Mouse (Mus musculus) liver, adult 2 months (tissue): ENCODE data around the gene Abcc10. TPM values are rescaled to one million over a fixed set of nuclear protein-coding genes. Genes with fewer than 3 reads are reported as not detected.
A peak's percentile ranks its signal among the peaks of the same experiment; 100 is the strongest.

Experiments used
- DNase-seq: peaks from one replicate; pipeline ENCODE4 v3.0.0-alpha.2; 2011; ENCODE audit warnings: low read depth, low spot score; ENCODE audit errors: extremely low read depth
- H3K27ac ChIP-seq: fragments of 200-500 bp; replicated peaks from 2 replicates; pipeline ENCODE4 v1.5.1; 2012; ENCODE audit warnings: low read depth, mild to moderate bottlenecking, control low read depth, inconsistent platforms, low read length; ENCODE audit not compliant: insufficient read depth
- H3K27me3 ChIP-seq: fragments of 200-500 bp; 2 replicates; pipeline ENCODE4 v1.6.1; 2012; ENCODE audit warnings: mild to moderate bottlenecking, moderate library complexity, low read length, inconsistent platforms; ENCODE audit not compliant: control insufficient read depth, insufficient read depth
- H3K36me3 ChIP-seq: fragments of 200-500 bp; 2 replicates; pipeline ENCODE4 v1.6.1; 2012; ENCODE audit warnings: low read length, inconsistent platforms; ENCODE audit not compliant: control insufficient read depth, insufficient read depth
- H3K4me1 ChIP-seq: fragments of 200-500 bp; 2 replicates; pipeline ENCODE4 v1.6.1; 2011; ENCODE audit warnings: low read length; ENCODE audit not compliant: control insufficient read depth, insufficient read depth
- H3K4me3 ChIP-seq: fragments of 200-500 bp; 2 replicates; pipeline ENCODE4 v1.5.1; 2011; ENCODE audit warnings: low read depth, mild to moderate bottlenecking, control low read depth, low read length, moderate library complexity; ENCODE audit not compliant: insufficient read depth
- H3K79me2 ChIP-seq: fragments of 200-500 bp; 2 replicates; pipeline ENCODE4 v1.6.1; 2012; ENCODE audit warnings: inconsistent platforms, mild to moderate bottlenecking, low read length, moderate library complexity; ENCODE audit not compliant: control insufficient read depth, insufficient read depth
- H3K9ac ChIP-seq: fragments of 200-500 bp; 2 replicates; pipeline ENCODE4 v1.6.1; 2012; ENCODE audit warnings: low read depth, mild to moderate bottlenecking, control low read depth, inconsistent platforms, low read length
- CTCF ChIP-seq: fragments of 200-500 bp; IDR thresholded peaks from 2 replicates; pipeline ENCODE4 v1.5.1; 2011; ENCODE audit warnings: low read depth, low read length, control low read depth
- POLR2A ChIP-seq: fragments of 200-500 bp; IDR thresholded peaks from 2 replicates; pipeline ENCODE4 v1.6.1; 2011; ENCODE audit warnings: low read length, control low read depth; ENCODE audit not compliant: insufficient read depth; ENCODE audit errors: extremely low read depth
- WGBS: fragments of 180-500 bp; shearing (Covaris S2); methylation state at CpG from one replicate; pipeline ENCODE4 v1.1.7; 2018; 5-methylcytosine and 5-hydroxymethylcytosine counted together
- polyA plus RNA-seq: library from polyadenylated mRNA; depleted of rRNA; stranded (reverse); fragments of >200 nt; gene quantifications from 2 replicates; pipeline ENCODE4 v1.2.3, GENCODE M21; 2012
- total RNA-seq: library from RNA; depleted of rRNA; stranded (reverse); fragments of >200 nt; gene quantifications from 2 replicates; pipeline ENCODE4 v1.2.3, GENCODE M21; 2014

Abcc10 gene
- total and polyA plus RNA-seq, 2 experiments = 2.1 to 17.3 TPM

DNA sequence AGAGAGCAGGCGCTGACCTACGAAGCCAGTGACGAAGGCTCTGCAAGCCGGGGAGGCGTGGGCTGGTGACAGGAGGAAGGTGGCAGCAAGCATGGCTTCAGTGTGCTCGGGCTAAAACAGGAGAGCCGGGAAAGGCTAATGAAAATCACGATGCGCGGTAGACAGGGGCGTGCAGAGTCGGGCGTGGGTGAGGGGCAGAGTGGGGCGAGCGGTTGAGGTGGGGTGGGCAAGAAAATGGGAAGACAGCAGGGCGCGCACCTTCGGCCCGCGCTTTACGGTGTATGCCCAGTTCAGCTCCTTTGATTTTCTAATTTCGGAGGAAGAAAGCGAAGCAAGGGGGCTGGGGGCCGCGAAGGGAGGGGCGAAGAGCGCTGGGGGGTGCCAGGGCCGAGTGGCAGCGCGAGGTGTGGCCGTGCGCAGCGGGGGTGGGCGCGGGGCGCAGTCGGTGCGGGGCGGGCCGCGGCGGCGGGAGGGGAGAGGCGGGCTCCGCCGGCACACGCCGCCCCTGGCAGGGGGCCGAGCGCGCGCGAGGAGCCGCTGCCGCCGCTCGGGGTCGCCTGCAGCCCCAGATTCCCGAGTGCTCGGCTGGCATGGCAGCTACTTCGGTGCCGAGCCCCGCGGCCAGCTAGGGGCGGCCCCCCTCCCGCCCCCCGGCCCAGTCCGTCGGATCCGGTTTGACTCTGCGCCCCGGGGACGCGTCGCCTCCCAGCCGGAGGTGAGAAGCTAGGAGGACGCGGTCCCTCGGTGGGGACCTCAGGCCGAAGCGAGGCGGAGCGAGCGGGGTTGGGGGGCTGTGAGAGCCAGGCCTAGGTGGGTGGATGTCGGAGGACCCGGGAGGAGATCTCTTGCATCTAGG, 30.6 kb downstream of the Abcc10 start, which contains the start of gene Dlk2:
Gene Dlk2 (plus strand): TSS at position 58 of the 856 bp plus-strand sequence.
- Histone ChIP-seq H3K27ac (no peak within 1 kb of the TSS), H3K27me3 (peaks cover 10% of the 10 kb centered on the region; the same call in 1 of the 2 replicates), H3K9ac (no peak within 1 kb of the TSS), H3K4me1 (peaks cover 3% of the 10 kb centered on the region; the same call in 1 of the 2 replicates), H3K36me3 (no peaks in the 10 kb centered on the region), H3K4me3 (peak within 1 kb of the TSS; percentile 55; the same call in 1 of the 2 replicates), H3K79me2 (no peaks in the 10 kb centered on the region)
- no peak for DNase-seq
- WGBS = 1% methylated on average over 83 of the region's 86 CpGs
- no peak for TF ChIP-seq POLR2A
- no peak for TF ChIP-seq CTCF

DNA sequence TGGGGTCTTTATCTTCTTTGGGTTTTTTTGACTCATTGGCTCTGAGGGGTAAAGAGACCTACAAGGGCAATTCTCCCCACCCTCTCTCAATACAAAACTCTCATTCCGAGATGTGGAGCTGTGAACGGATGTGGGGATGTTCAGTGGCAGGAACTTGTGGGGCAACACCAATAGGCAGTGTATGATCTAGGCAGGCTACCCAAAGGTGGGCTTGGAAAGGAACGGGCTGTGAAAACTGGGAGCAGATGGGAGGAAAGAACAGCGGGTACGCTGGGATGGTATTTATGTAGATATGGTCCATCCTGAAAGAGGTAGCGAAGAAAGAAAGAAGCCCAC, 31.2 kb downstream of the Abcc10 start:
- peaks cover 3% of the 10 kb centered on the region; the same call in 1 of the 2 replicates for H3K4me1 ChIP-seq
- H3K79me2 ChIP-seq = no peaks in the 10 kb centered on the region
- 15% methylated on average over 6 of the region's 6 CpGs for WGBS
- no peak overlapping the region for H3K9ac ChIP-seq
- no peak for TF ChIP-seq CTCF
- TF ChIP-seq POLR2A = no peak
- DNase-seq = no peak
- peaks cover 10% of the 10 kb centered on the region; the same call in 1 of the 2 replicates for H3K27me3 ChIP-seq
- H3K27ac ChIP-seq = no peak overlapping the region
- peak overlapping the region; percentile 55; the same call in 1 of the 2 replicates for H3K4me3 ChIP-seq
- no peaks in the 10 kb centered on the region for H3K36me3 ChIP-seq

DNA sequence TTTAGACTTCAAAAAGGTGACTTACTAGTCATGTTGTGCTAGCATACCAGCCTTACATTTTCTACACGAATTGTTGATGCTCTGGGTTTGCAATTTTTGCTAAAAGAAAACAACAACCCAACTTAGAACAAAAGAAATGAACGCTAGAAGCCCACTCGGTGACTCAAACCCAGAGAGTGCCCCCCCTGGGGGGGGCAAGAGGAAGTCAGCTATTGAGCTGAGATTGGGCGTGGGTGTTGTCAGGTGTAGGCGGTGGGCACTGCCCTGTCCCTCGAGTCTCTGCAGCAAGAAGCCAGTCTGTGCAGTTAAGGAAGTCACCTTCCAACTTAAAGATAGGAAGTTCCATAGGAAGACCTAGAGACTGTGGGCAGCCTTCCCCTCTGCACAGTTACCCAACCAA, 31.6 kb downstream of the Abcc10 start:
- no peak overlapping the region for H3K27ac ChIP-seq
- TF ChIP-seq CTCF = no peak
- TF ChIP-seq POLR2A = no peak
- no peak for DNase-seq
- no peak overlapping the region for H3K4me3 ChIP-seq
- H3K79me2 ChIP-seq = no peaks in the 10 kb centered on the region
- no peak overlapping the region for H3K9ac ChIP-seq
- peaks cover 10% of the 10 kb centered on the region; the same call in 1 of the 2 replicates for H3K27me3 ChIP-seq
- H3K4me1 ChIP-seq = peaks cover 3% of the 10 kb centered on the region; the same call in 1 of the 2 replicates
- no peaks in the 10 kb centered on the region for H3K36me3 ChIP-seq
- 43% methylated on average over 6 of the region's 6 CpGs for WGBS

DNA sequence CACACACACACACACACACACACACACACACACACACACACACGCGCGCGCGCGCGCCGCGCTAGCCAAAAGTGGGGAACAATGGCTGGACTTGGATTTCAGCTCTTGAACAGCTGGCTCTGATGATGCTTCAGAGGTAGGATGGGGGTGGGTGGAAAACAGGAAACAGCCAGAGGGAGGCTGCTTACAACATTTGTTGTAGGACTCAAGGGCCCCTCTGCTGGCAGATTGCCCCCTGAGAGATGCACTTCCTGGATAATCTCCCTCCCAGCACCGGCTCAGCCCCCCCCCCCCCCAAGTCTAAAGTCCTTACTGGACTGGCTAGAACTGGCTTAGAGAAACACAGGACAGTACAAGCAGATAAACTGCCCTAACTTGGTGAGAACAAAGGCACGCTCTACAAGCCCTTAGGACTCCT, 40.5 kb downstream of the Abcc10 start:
- Histone ChIP-seq H3K9ac (no peak overlapping the region), H3K27ac (no peak overlapping the region), H3K4me3 (no peak overlapping the region), H3K27me3 (no peaks in the 10 kb centered on the region), H3K79me2 (peaks cover 1% of the 10 kb centered on the region; the same call in 1 of the 2 replicates), H3K36me3 (no peaks in the 10 kb centered on the region), H3K4me1 (no peaks in the 10 kb centered on the region)
- no peak for DNase-seq
- WGBS = 64% methylated on average over 11 of the region's 11 CpGs
- no peak for TF ChIP-seq CTCF
- no peak for TF ChIP-seq POLR2A

DNA sequence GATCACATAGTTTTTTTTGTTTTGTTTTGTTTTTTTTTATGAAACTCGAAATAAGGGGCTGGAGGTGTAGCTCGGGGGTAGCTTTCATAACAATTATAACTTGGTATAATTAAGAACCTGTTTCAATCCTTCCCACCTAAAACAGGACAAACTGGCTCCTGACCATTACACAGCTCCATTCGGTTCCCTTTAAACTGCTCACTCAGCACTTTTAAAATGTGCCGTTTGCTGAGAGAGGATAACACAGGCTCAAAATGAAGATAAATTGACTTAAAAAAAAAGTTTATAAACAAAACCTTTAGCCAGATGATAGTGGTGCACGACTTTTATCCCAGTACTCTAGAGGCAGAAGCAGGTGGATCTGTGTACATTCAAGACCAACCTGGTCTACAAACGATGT, 42.7 kb downstream of the Abcc10 start:
- TF ChIP-seq POLR2A (no peak), CTCF (no peak)
- Histone ChIP-seq H3K4me3 (no peak overlapping the region), H3K79me2 (peaks cover 15% of the 10 kb centered on the region), H3K36me3 (no peaks in the 10 kb centered on the region; the same call in 1 of the 2 replicates), H3K9ac (no peak overlapping the region), H3K27me3 (no peaks in the 10 kb centered on the region), H3K4me1 (peaks cover 4% of the 10 kb centered on the region), H3K27ac (no peak overlapping the region)
- 51% methylated on average over 6 of the region's 6 CpGs for WGBS
- DNase-seq = no peak

DNA sequence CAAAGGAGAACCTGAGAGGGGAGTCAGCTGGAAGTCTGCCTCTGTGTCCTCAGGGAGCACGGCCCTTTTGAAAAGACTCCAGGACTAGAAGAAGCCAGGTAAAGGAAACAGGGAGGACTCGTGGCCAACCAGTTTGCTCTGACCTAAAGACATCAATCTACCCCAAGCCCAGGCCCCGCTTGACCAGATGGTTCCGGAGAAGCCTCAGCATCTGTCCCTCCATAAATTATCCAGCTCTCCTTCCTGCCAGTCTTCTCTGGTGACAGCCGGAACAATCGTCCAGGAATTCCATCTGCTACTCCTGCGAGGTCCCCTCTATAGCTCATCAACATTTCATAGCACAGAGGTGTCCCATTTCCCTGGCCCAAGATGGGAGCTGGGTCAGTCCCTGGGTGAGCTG, 43.5 kb downstream of the Abcc10 start:
- Histone ChIP-seq H3K36me3 (peaks cover 1% of the 10 kb centered on the region; the same call in 1 of the 2 replicates), H3K4me1 (peaks cover 4% of the 10 kb centered on the region), H3K9ac (no peak overlapping the region), H3K79me2 (peaks cover 15% of the 10 kb centered on the region), H3K27ac (no peak overlapping the region), H3K27me3 (no peaks in the 10 kb centered on the region), H3K4me3 (no peak overlapping the region)
- 70% methylated on average over 7 of the region's 7 CpGs for WGBS
- DNase-seq = no peak
- no peak for TF ChIP-seq CTCF
- TF ChIP-seq POLR2A = no peak
